In genomic region chr14:34843579-34843978, GRCm38 (mm10) we compare ENCODE assay signal across 34 mouse cellular contexts. TPM values are rescaled to one million over a fixed set of nuclear protein-coding genes. Genes with fewer than 3 reads are reported as not detected.
"Had no signal": no experiment of that assay in that cellular context is flagged by ENCODE, and none has a peak within 500 bp of the region (broad histone marks: within the 10 kb centered on the region; RNA-seq: fewer than 3 reads in every experiment).

No protein-coding gene starts in this region.

- ATAC-seq: liver, embryonic 12.5 days; liver, postnatal 0 days; lung, postnatal 0 days; midbrain, embryonic 13.5 days; midbrain, embryonic 15.5 days; midbrain, embryonic 16.5 days had no signal

- H3K27ac ChIP-seq: limb, embryonic 10.5 days; limb, embryonic 12.5 days; limb, embryonic 13.5 days; limb, embryonic 15.5 days; liver, embryonic 12.5 days; liver, embryonic 13.5 days; liver, embryonic 14.5 days; liver, embryonic 15.5 days; lung, embryonic 15.5 days; macrophage; midbrain, embryonic 10.5 days; midbrain, embryonic 12.5 days; midbrain, embryonic 13.5 days; midbrain, embryonic 15.5 days; neural tube, embryonic 12.5 days; neural tube, embryonic 13.5 days had no signal

- H3K4me3 ChIP-seq: limb, embryonic 10.5 days; limb, embryonic 12.5 days; limb, embryonic 13.5 days; limb, embryonic 15.5 days; liver, embryonic 12.5 days; liver, embryonic 13.5 days; liver, embryonic 15.5 days; lung, embryonic 15.5 days; megakaryocyte, embryonic 14.5 days; midbrain, embryonic 10.5 days; midbrain, embryonic 12.5 days; midbrain, embryonic 13.5 days; midbrain, embryonic 15.5 days; myocyte; neural tube, embryonic 12.5 days; neural tube, embryonic 13.5 days had no signal

- DNase-seq: liver; liver, embryonic 13.5 days; liver, postnatal 0 days; lung, adult 18-20 months; lung, adult 2 months; lung, embryonic 14.5 days; lung, postnatal 10 days; lung, postnatal 14 days; lung, postnatal 36 days; lung, postnatal 4 days; midbrain, embryonic 14.5 days had no signal

RNA-seq across cellular contexts. Expression of gene Grid1, which starts 23.7 kb away (rescaled TPM):
- total RNA-seq: megakaryocyte progenitor cell, adult 5-6 weeks; megakaryocyte, adult 5-6 weeks; megakaryocyte-erythroid progenitor cell, adult 5-6 weeks; monocyte, adult 5-6 weeks had no signal
- polyA plus RNA-seq: liver, postnatal 0 days; macrophage; myocyte had no signal
